Mouse (Mus musculus) mouse embryonic stem cell (cell line): ENCODE results near the gene Lonp1.
"Not testable (repeated sequence)": the region's sequence is repeated elsewhere in the genome, so short reads cannot be mapped to it uniquely, and the experiment has no call there.

Source experiments
- in situ Hi-C, 2 experiments: fragments of 300-500 bp; cut with MboI; formaldehyde crosslinking; loops; 1 replicate in 1 of 2; 3 replicates in 1 of 2; pipeline ENCODE4 v1.14.3; 2019 to 2020; ENCODE audit warnings: low sequenced_read_pairs in 2 of 2, low pct_unique_long_range_greater_than_20kb in 1 of 2, mixed read lengths in 1 of 2; ENCODE audit not compliant: unreplicated experiment in 1 of 2

The Lonp1 gene

GRCm38 (mm10) chr17:56629800-56630781 lies 3.4 kb upstream of the Lonp1 start:
- in situ Hi-C loops, result not testable (repeated sequence)

- in situ Hi-C loops, result no loop called here
Measured at GRCm38 (mm10) chr17:56627530-56628277, 1.0 kb upstream of the Lonp1 start, which contains the start of gene Catsperd. Gene Catsperd (plus strand): TSS chr17:56628143.

DNA sequence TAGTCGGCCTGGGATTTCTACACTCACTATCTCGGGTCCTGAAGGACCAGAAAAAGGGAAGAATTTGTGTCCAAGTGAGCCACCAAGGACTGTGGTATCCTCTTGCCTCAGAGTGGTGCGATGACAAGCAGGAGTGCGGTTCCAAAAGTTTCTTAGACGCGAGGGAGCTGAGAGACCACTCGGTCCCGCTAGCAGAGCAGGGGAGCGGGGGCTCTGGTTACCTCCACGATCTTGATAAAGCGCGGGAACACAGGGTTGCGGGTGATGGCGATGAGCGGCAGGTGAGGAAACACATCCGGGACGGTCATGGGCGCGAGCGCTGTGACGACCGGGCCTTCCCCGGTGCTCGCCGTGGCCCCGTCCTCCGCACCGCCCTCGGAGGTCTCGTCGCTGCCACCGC lies 427 bp downstream of the Lonp1 start:
- in situ Hi-C loops, result no loop called here

DNA sequence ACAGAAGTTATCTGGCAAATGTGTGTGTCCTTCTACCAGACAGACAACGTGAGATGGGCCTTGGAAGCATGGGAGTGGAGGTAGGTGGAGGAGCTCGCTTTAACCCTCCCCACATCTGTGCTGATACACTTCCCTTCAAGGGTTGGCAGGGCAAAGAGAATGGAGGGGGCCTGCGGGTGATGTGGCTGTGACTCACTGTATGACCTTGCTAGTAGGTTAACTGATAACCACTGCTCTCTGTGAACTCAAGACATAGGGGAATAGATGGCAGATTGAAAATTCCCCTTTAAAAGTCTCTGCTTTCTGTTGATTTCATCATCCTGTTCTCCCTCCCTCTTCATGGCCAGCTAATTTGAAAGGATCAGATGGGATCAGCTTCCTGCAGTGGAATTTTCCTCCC lies 1.2 kb downstream of the Lonp1 start:
- in situ Hi-C loops, result no loop called here

DNA sequence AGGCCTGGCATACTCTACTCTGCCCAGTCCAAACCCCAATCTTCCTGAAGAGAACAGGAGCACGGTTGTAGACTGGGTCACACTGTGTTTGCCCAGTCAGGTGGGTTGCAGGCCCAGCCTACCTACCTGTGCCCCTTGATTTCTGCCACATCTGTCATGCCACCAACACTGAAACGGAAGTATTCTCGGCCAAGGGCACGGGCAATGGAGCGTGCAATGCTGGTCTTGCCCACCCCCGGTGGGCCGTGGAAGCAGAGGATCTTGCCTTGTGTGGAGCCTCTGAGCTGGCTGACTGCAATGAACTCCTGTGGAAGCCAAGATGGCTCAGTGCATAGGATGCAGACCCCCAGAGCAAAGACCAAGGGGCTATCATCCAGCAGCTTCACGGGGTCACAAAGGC lies 9.1 kb downstream of the Lonp1 start:
- in situ Hi-C loops, result loop anchor here in 1 of 2 experiments (5.0 kb wide), 1 partner anchor 55 kb away; the partner anchor contains the start of gene Ranbp3

DNA sequence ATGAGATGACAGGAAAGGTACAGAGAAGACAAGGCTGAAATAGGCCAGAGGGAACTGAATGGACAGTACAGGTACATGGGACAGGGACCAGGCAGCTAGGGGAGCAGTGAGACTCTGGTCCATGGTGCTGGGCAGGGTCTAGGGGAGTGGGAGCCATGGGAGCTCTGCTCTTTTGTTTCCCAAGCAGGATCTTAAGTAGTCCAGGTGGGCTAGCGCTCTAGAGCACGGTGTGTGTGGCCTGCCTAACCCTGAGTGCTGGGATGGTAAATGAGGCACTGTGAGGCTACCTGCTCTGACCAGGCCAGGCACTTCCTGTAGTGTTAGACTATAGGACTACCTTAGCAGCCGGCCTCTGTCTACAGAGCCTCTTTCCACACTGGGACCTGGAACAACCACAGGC lies 10.0 kb downstream of the Lonp1 start:
- in situ Hi-C loops, result loop anchor here in 1 of 2 experiments (5.0 kb wide), 1 partner anchor 56 kb away; the partner anchor contains the start of gene Ranbp3

DNA sequence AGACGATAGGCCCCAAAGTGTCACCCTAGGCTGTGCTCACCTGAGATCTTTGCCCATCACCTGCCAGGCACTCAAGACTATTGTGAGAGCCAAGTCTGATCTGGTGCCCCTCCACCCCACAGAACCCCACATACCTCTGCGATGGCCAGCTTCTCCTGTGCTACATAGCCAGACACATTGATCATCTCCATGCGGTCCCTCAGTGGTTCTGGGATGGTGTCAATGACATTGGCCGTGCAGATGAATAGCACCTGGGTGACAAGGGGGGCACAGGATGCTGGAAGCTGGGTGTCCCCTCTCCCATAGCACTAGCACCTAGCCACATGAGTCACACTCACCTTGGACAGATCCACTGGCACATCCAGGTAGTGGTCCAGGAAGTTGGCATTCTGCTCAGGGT lies 10.9 kb downstream of the Lonp1 start:
- in situ Hi-C loops, result loop anchor here in 1 of 2 experiments (5.0 kb wide), 1 partner anchor 57 kb away; the partner anchor contains the start of gene Ranbp3

DNA sequence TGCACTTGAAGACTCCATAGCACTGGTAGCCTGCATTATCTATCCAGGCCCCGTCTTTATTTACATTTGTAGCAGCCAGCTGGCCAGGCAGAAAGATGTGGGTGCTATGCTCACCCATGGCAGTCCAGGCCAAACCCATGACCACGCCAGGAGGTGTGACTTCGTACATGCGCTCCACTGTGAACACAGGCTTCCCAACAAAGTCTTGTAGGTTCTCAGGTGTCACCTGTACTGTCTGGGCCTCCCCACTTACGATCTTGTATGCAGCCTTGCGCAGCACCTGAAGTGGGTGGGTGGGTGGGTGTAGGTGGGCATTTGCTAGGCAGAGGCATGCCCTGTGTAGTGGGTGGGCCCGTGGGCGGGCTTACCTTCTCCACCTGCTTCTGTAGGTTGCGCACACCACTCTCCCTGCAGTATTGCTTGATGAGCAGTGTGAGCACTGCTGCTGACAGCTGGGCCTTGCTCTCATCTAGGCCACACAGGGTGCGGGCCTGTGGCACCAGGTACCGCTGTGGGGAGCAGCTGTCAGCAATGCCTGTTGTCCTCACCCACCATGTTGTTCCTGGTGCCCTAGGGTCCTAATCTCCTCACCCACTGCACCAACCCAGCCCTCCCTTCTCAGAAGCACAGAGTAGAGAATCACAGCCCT lies 11.4 kb downstream of the Lonp1 start:
- in situ Hi-C loops, result loop anchor here in 1 of 2 experiments (5.0 kb wide), 1 partner anchor 57 kb away; the partner anchor contains the start of gene Ranbp3

DNA sequence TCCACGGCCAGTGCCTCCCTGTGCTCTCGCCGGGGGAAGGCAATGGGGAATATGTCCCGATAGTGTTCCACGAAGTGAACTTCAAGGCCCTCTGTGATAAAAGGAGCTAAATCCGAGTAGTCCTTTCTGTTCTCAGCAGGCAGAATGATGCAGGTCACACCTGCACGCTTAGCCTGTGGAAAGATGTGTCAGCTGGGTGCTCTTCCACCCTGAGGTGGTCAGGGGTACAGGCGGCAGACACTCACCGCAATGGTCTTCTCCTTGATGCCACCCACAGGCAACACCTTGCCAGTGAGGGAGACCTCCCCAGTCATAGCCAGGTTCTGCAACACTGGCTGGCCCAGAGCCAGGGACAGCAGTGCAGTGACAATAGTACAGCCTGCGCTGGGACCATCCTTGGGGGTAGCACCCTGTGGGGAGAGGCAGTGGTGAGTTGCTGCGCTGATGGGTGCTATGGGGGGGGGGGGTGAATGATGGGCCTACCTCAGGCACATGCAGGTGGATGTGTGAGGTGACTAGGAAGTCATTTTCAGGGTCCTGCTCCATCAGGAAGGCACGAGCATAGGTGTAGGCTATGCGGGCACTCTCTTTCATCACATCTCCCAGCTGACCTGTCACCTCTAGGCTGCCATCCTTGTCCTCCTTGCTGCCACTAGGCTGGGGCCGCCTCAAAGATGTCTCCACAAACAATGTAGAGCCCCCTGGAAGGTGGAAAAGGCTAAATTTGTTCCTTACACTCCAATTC lies 12.1 kb downstream of the Lonp1 start:
- in situ Hi-C loops, result loop anchor here in 1 of 2 experiments (5.0 kb wide), 1 partner anchor 58 kb away; the partner anchor contains the start of gene Ranbp3

DNA sequence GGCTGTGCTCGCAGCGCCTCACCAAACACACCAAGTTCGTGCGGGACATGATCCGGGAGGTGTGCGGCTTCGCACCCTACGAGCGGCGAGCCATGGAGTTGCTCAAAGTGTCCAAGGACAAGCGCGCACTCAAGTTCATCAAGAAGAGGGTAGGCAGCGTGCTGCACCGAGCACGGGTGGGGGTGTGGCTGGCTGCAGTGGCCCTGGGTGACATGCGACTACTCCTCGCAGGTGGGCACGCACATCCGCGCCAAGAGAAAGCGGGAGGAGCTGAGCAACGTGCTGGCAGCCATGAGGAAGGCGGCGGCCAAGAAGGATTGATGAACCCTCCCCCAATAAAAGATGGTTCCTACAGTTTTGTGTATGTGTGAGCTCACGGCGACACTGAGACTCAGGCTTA lies 12.8 kb downstream of the Lonp1 start:
- in situ Hi-C loops, result not testable (repeated sequence)

GRCm38 (mm10) chr17:56613236-56613844 lies 13.3 kb downstream of the Lonp1 start, which contains the start of gene Rpl36:
Gene Rpl36 (plus strand): TSS chr17:56613416.
- in situ Hi-C loops, result no loop called here

DNA sequence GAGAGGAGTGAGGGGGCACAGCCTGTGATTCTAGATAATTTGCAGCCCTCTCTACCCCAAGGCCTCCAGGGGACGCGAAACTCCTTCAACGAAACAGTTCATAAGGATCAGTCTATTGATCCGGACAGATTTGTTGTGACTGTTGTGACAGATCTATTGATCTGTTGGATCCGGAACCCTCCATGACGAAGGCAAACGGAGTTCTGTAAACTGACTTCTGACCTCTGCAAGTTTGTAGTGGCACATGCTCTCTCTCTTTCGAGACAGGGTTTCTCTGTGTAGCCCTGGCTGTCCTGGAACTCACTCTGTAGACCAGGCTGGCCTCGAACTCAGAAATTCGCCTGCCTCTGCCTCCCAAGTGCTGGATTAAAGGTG lies 14.1 kb downstream of the Lonp1 start:
- in situ Hi-C loops, result not testable (repeated sequence)

- in situ Hi-C loops, result no loop called here
Measured at GRCm38 (mm10) chr17:56611861-56612564, 14.7 kb downstream of the Lonp1 start.

DNA sequence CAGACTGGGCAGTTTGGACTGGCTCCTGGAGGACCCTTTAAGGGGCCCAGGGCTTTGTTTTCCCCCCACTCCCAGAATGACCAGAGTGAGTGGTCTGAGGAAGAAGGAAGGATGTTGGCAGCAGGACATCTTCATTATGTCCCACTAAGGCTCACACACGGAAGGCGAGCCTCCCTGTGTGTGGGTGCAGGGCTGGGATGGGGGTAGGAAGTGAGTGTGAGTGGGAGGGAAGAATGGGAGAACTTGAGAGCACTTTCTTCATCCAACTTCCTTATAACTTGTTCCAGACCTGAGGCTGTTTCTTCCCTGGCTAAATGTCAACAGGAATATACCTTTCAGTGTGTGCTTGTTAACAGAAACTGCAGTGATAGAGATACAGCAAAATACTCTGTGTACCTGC lies 15.4 kb downstream of the Lonp1 start:
- in situ Hi-C loops, result no loop called here

DNA sequence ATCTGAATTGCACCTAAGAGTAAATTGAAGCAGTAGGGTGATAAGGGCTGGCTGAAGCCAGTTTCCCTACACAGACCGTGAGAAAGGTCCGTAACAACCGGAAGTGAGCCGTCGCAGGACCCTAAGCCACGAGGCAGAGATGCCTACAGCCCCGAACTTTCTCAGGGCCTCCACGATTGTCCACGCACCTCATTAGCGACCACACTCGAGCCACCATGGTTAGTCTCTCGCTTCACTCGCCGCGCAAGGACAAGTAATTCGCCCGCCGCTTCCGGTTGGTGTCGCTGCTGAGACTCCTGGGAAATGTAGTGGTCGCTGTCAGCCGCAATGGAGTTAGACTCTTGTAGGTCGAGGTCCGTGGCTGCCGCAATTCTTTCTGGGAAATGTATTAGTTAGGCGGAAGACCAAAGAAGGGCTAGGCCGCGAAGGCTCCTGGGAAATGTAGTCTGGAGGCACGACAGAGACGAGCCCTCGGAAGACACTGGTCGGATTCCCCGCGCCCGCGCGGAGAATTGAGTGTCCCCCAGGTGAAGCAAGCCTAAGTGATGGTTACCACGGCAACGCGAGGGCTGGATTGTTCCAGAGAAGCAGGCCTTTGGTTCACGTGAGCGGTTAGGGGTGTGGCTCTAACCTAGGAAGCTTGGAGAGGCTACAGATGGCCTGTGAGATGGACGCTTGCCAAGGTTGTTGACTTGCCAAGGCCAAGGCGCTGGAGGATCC lies 17.1 kb downstream of the Lonp1 start, which contains the start of gene 2410015M20Rik:
Gene 2410015M20Rik (minus strand): TSS at position 320 of the 720 bp plus-strand sequence.
- in situ Hi-C loops, result no loop called here

DNA sequence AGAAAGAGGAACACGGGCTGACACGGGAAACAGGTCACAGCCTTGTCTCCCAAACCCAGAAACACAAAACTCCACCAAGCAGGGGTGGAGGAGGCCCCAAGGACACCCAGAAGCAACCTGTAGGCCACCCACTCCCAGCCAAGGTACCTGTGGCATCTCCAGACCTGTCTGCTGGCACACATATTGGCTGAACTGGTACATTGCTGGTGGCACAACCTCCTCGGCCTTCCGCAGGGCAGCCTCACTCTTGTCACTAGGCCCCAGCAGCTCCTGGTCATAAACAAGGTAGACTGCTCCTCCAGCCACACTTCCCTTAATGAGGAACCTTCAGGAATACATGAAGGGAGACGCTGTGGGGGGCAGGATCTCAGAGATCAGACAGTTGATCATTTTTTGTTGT lies 18.0 kb downstream of the Lonp1 start:
- in situ Hi-C loops, result no loop called here
